Mouse (Mus musculus) skeletal muscle tissue, postnatal 0 days (tissue): ENCODE data around the gene Nrxn1. TPM values are rescaled to one million over a fixed set of nuclear protein-coding genes. Genes with fewer than 3 reads are reported as not detected.

Experiments
- microRNA-seq, 2 experiments: library from miRNA; unstranded; fragments of <30 nt; microRNA quantifications; one replicate each; pipeline ENCODE4; 2016
- polyA plus RNA-seq: library from polyadenylated mRNA; unstranded; fragments of >200 nt; fragmentation: Nextera tagmentation; extraction: Ambion mirVana; gene quantifications from 2 replicates; pipeline ENCODE4 v1.2.1, GENCODE M21; 2015

The Nrxn1 gene
- polyA plus RNA-seq, result 0.52 and 0.69 TPM in 2 replicates

DNA sequence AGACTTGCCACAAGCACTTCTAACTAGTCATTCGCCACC, at the start of gene Nrxn1:
Nrxn1 (minus strand) TSS at position 30 of the 39 bp plus-strand sequence.

Small RNAs within 50 kb of the gene (microRNA-seq; reads per million reads assigned to microRNA genes)
- 0 reads per million in 2 experiments for gene Gm24510
- gene Gm27475, result 0 reads per million in 2 experiments
- gene Gm47307, result 0 reads per million in 2 experiments
